Mouse (Mus musculus) liver (tissue): Measurements from ENCODE around the gene Slc35g1.
A peak's percentile ranks its signal among the peaks of the same experiment; 100 is the strongest.

Source experiments
- DNase-seq: peaks from one replicate; pipeline ENCODE4 v3.0.0-alpha.2; 2020; ENCODE audit warnings: mixed read lengths

Gene Slc35g1

GRCm38 (mm10) chr19:38396633-38396970 is 822 bp downstream of the Slc35g1 start:
- DNase-seq, result no peak

GRCm38 (mm10) chr19:38397004-38397403 is 1.2 kb downstream of the Slc35g1 start:
- DNase-seq, result no peak

DNA sequence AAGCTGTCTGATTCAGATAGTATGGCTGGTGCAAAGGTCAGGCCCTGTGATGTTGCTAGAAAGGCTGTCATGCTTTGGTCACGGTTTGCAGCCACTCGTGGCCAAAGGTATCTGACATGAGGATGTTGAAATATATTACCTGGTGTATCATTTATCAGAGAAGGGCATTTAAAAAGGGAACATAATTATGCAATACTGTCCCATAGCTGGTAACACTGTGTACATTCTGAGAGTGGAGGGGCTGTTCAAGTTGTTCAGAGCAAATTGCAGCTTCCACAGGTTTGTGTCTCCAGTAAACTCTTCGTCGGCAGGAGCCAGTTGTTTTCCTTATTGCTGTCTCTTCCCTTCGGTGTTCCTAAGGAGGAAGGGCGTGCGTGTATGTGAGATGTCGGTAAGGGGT is 3.2 kb downstream of the Slc35g1 start:
- DNase-seq, result no peak

DNA sequence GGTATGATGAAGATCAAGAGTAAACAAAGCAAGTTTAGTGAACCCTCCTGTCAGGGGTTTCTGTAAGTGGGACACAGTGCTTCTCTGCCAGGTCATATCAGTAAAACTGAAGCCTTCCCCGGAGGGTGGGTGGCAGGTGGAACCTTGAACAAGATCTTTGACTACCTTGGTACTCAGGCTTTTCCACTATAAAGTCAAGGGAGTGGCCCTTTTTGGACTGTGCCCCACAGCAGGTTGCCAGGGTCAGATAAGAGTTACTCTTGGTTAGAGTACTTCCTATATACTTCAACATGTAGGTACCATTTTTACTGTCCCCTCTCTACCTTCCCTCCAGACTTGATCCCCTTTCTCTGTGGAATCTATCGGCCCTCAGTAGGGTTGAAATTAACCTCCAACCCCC is 5.1 kb downstream of the Slc35g1 start:
- peak; percentile 29 for DNase-seq

GRCm38 (mm10) chr19:38401416-38401815 is 5.6 kb downstream of the Slc35g1 start:
- DNase-seq, result no peak

GRCm38 (mm10) chr19:38410357-38411056 is 14.7 kb downstream of the Slc35g1 start:
- DNase-seq, result no peak

- no peak for DNase-seq
Measured at GRCm38 (mm10) chr19:38413861-38414260, 18.1 kb downstream of the Slc35g1 start.

GRCm38 (mm10) chr19:38418819-38419423 is 23.1 kb downstream of the Slc35g1 start:
- DNase-seq, result no peak

- DNase-seq, result no peak
Measured at GRCm38 (mm10) chr19:38420751-38421295, 25.0 kb downstream of the Slc35g1 start.

- no peak for DNase-seq
Measured at GRCm38 (mm10) chr19:38421436-38421835, 25.7 kb downstream of the Slc35g1 start.

- no peak for DNase-seq
Measured at GRCm38 (mm10) chr19:38422926-38423325, 27.1 kb downstream of the Slc35g1 start.

DNA sequence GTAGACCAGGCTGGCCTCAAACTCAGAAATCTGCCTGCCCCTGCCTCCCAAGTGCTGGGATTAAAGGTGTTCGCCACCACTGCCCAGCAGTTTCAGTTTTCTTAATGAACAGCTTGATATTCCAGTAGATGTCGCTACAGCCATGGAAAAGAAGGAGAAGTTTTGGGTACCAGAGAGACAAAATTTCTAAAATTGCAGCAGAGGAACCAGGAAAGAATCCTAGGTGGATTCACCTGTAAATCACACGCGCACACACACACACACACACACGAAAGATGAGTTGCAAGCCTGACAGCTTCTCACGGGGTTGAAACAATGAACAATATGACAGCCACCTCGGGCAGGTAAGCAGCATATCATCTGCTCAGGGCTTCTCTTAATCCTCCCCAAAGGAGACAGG is 28.1 kb downstream of the Slc35g1 start:
- DNase-seq, result no peak

- no peak for DNase-seq
Measured at GRCm38 (mm10) chr19:38424581-38424980, 28.8 kb downstream of the Slc35g1 start.

GRCm38 (mm10) chr19:38429269-38429668 is 33.5 kb downstream of the Slc35g1 start:
- peak; percentile 10 for DNase-seq

DNA sequence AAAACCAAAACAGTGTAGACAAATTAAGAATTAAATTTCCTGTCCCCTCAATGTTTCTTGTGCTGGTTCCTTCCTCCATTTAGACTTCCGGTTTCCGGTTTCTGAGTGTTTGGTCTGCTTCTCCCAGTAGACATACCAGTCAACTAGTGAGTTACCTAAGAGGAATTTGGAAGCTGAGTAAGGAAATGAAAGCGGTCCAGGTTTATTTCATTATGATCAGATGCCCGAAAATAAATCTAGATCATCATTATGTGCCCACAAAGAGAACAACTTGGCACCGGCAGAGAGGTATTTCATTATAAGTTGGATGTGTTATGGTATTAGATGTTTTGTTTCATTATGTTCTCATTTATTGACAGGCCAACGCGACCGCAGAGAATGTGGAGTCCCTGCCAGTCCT is 34.7 kb downstream of the Slc35g1 start:
- no peak for DNase-seq

DNA sequence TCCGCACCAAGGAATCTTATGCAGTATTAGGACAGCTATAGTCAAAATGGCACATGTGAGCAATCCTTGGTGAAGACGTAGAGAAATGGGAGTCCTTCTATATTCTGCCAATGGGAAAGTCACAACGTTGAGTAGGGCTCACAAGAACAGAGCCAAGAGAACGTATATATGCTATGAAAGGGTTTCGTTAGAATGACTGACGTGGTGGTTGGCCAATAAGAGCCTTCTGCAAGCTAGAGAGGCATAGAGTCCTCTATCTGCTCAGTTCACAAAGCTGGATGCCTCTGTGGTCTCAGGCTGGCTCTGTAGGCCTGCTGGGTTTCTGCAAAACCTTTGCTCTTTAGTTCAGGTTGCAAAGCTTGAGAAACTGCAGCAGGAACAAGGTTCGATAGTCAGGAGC is 35.5 kb downstream of the Slc35g1 start:
- DNase-seq, result no peak

DNA sequence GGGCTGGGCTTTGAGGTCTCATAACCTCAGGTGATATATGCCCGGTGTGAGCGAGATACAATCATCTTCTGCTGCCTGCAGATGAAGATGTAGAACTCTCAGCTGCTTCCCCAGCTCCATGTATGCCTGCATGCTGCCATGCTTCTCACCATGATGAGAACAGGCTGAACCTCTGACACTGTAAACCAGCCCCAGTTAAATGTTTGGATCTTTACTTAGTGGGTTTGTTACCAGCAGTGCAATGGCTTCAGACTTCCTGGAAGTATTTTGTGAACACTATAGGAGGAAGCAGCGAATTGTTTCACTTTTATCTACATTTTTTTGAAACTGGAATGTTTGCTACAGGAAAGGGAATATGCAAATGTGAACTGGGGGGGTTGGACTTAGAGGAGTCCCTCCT is 36.2 kb downstream of the Slc35g1 start:
- DNase-seq, result no peak

DNA sequence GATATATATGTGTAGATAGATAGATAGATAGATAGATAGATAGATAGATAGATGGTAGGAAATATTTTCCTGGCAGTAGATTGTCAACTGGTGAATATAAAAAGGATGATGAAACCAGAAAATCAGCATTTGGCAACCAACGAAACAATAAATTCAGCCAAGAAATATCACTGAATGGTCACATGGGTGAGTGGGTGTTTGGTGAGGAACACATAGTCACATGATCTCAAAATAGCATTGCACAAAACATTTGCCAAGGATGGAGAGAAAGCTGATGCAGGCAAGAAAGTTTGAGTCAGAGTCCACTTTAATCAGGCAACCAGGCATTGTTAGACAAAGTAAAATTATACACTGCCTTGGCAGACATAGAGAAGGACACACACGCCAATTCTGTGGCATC is 37.6 kb downstream of the Slc35g1 start:
- no peak for DNase-seq

GRCm38 (mm10) chr19:38435221-38435620 is 39.4 kb downstream of the Slc35g1 start:
- no peak for DNase-seq

DNA sequence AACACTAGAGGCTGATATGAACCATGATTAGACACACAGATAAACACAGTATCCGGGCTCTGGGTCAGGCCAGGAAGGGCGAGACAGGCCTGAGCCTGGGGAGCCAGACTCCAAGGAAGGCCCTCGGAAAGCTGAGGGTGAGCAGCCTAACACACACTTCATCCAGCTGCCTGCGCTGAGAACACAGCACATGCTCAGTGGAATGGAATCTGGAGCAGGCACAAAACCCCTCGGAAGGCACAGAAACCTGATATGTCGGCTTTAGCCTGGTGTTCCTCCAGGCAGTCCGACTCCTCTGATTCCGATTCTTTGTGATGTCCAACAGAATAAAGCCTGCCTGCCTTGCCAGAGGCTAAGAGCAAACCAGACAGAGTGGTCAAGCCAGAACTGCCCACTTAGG is 46.1 kb downstream of the Slc35g1 start:
- DNase-seq, result no peak

GRCm38 (mm10) chr19:38445758-38446157 is 50.0 kb downstream of the Slc35g1 start:
- no peak for DNase-seq
